Mouse (Mus musculus): ENCODE measurements around the gene Nme6.

GRCm38 (mm10) chr9:109891501-109891900, 59.0 kb downstream of the Nme6 start:
- TF ChIP-seq CTCF (IDR thresholded peaks at IDR 0.05; ENCODE audit: borderline replicate concordance, extremely low read depth, insufficient read depth, insufficient read length), result no peak
- no peak for TF ChIP-seq POLR2A (IDR thresholded peaks at IDR 0.05; ENCODE audit: borderline replicate concordance, extremely low read depth, insufficient read depth, insufficient read length, poor library complexity, severe bottlenecking)

Data from brain, embryonic 14.5 days (tissue).